Mouse (Mus musculus) stomach, embryonic 14.5 days (tissue): Measurements from ENCODE around the gene 2310039H08Rik. TPM values are rescaled to one million over a fixed set of nuclear protein-coding genes. Genes with fewer than 3 reads are reported as not detected.
"Not testable (repeated sequence)": the region's sequence is repeated elsewhere in the genome, so short reads cannot be mapped to it uniquely, and the experiment has no call there.

Source experiments
- ATAC-seq: fragments of 200-750 bp; cut with Nextera tagmentation; 2 replicates; pipeline ENCODE4 v1.8.0; 2017; ENCODE audit warnings: low read depth, moderate TSS enrichment; ENCODE audit not compliant: insufficient number of reproducible peaks, insufficient read depth, low FRiP score
- H3K27ac ChIP-seq: fragments of 300-500 bp; sonication (generic); 2 replicates; pipeline ENCODE4 v1.5.1; 2014; ENCODE audit warnings: mild to moderate bottlenecking, low read length, moderate library complexity, mixed read lengths
- H3K27me3 ChIP-seq: fragments of 300-500 bp; sonication (generic); 2 replicates; pipeline ENCODE4 v1.6.1; 2014; ENCODE audit warnings: low read length, control low read depth, mixed read lengths; ENCODE audit not compliant: control insufficient read depth, insufficient read depth
- H3K36me3 ChIP-seq: fragments of 300-500 bp; sonication (generic); 2 replicates; pipeline ENCODE4 v1.6.1; 2014; ENCODE audit warnings: mild to moderate bottlenecking, control low read depth, low read length, moderate library complexity, mixed read lengths; ENCODE audit not compliant: control insufficient read depth, insufficient read depth
- H3K4me1 ChIP-seq: fragments of 300-500 bp; sonication (generic); 2 replicates; pipeline ENCODE4 v1.6.1; 2014; ENCODE audit warnings: low read length, control low read depth, mixed read lengths; ENCODE audit not compliant: control insufficient read depth, insufficient read depth
- H3K4me2 ChIP-seq: fragments of 300-500 bp; sonication (generic); replicated peaks from 2 replicates; pipeline ENCODE4 v1.6.1; 2014; ENCODE audit warnings: low read depth, low read length, control low read depth
- H3K4me3 ChIP-seq: fragments of 300-500 bp; sonication (generic); 2 replicates; pipeline ENCODE4 v1.5.1; 2014; ENCODE audit warnings: low read depth, low read length, control low read depth
- H3K9ac ChIP-seq: fragments of 300-500 bp; sonication (generic); replicated peaks from 2 replicates; pipeline ENCODE4 v1.6.1; 2014; ENCODE audit warnings: low read depth, mild to moderate bottlenecking, control low read depth, low read length, moderate library complexity, mixed read lengths
- H3K9me3 ChIP-seq: fragments of 300-500 bp; sonication (generic); 2 replicates; pipeline ENCODE4 v1.6.1; 2016; ENCODE audit warnings: low read depth, low read length, control low read depth; ENCODE audit not compliant: control insufficient read depth
- WGBS: fragments of 180-500 bp; shearing (Covaris S2); extraction: QIAGEN DNeasy Blood & Tissue Kit; methylation state at CpG from one replicate; pipeline ENCODE4 v1.1.7; 2014; 5-methylcytosine and 5-hydroxymethylcytosine counted together
- polyA plus RNA-seq: library from polyadenylated mRNA; unstranded; fragments of >200 nt; fragmentation: Nextera tagmentation; extraction: Ambion mirVana; gene quantifications from 2 replicates; pipeline ENCODE4 v1.2.1, GENCODE M21; 2014

2310039H08Rik gene
- polyA plus RNA-seq, 1 experiment from 2014 or later: 79.1 TPM

DNA sequence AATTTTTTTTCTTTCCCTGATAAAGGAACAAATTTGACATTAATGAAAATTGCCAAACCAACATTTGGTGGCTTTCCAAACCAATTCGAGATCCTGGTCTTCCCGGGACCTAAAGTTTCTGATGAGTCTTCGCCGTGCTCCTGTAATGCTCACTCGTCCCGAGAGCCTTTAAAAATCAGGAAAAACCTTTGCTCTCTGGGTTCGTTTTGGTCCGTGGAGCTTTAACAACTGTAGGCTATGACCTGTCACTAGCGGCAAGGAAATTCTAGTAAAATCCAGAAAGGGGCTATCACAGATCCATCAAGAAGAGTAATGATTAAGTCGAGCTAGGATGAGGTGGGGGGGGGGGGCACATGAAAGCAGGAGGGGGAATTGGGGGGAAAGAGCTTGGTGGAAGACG, 9.4 kb downstream of the 2310039H08Rik start:
- H3K27ac ChIP-seq: peak overlapping the region; percentile 79; the same call in 1 of the 2 replicates
- H3K4me1 ChIP-seq: peaks cover 6% of the 10 kb centered on the region; the same call in 1 of the 2 replicates
- WGBS: 2% methylated on average over 11 of the region's 11 CpGs
- no peak; the same call in 1 of the 2 replicates for ATAC-seq
- no peaks in the 10 kb centered on the region for H3K9me3 ChIP-seq
- H3K36me3 ChIP-seq: peaks cover 39% of the 10 kb centered on the region
- H3K9ac ChIP-seq: peak overlapping the region; percentile 49
- H3K27me3 ChIP-seq: no peaks in the 10 kb centered on the region
- peak overlapping the region; percentile 63 for H3K4me3 ChIP-seq
- peak overlapping the region; percentile 64 for H3K4me2 ChIP-seq

DNA sequence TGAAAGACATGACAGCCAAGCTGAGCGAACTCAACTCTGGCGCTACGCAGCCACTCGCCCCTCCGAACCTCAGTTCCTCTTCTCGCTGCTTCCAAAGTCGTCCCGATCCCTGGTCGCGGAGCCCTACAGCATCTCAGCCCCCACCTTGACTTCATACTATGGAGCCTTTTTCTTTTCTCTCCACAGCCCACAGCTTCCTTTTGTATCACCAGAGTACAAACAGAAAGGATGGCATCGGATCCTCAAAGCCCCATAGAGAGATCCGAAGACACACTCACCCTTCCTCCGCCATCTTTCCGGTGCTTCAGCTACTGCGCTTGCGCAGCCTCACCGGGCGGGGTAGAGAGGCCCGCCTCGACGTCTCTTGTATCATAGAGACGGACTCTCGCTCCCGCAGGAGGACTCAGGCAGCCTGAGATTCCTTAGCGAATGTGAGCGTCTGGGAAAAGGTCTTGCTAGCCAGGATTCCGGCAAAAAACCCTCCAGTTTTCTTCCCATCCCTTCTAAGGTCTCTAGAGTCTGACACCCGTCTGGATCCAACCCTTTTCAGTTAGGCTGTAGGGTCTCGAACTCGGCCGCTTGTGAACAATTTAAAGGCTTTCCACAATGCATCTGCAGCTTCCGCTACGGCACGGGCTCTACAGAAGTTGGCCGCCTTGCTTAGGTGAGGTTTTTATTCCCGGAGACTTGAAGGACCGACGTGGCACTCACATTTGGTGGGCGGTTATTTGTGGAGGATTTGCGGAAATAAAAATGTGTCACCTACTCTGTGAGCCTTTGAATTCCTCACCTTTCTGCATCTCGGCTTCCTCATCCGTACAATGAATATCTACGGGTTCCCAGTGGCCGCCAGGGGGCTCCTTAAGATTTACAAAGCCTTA, 10.1 kb downstream of the 2310039H08Rik start, which contains the start of gene Rpl7l1:
TSS of gene Rpl7l1 (minus strand) at position 332 of the 881 bp plus-strand sequence.
- under 1% methylated on average over 44 of the region's 44 CpGs for WGBS

DNA sequence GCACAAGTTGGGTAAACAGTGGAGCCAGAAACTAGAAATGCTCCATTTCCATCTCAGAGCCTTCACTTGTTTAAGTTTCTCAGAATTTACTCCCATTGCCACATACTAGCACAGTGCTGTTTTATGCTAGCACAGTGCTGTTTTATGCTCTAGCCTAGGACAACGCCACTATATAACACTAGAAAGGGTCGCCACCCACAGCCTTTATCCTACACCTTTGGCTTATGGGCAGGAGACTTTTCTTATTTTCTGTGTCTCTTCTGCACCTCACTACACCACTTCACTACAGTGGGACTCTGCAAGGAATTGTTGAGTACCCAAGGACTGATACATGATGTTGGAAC, 10.8 kb downstream of the 2310039H08Rik start:
- 80% methylated on average over 2 of the region's 2 CpGs for whole genome bisulfite sequencing

More for the DNA sequence above, 10.1 kb downstream of the 2310039H08Rik start, which contains the start of gene Rpl7l1:
- H3K27ac ChIP-seq: peak within 1 kb of the TSS; percentile 79
- ATAC-seq: peak; percentile 95
- H3K4me3 ChIP-seq: peak within 1 kb of the TSS; percentile 63
- H3K9ac ChIP-seq: peak within 1 kb of the TSS; percentile 49
- H3K9me3 ChIP-seq: no peaks in the 10 kb centered on the region
- peaks cover 33% of the 10 kb centered on the region for H3K36me3 ChIP-seq
- peaks cover 6% of the 10 kb centered on the region; the same call in 1 of the 2 replicates for H3K4me1 ChIP-seq
- H3K4me2 ChIP-seq: peak within 1 kb of the TSS; percentile 64
- H3K27me3 ChIP-seq: no peaks in the 10 kb centered on the region

DNA sequence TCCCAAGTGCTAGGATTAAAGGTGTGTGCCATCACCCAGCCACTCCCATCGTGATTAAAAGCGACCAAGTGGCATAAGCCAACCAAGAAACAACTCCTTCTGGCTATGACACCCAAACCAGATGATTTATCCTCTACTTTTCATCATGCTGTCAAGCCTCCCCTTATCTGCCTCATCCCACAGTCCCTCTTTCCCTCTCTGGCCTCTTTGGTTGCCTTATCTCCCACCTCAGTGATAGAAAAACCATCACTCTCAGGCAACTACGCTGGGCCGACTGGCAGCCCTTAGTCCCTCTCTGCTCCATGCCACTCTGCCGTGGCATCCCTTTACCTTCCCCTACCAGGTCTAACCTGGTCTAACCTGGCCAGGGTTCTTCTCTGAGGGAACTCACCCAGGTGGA, 14.5 kb downstream of the 2310039H08Rik start:
- H3K27me3 ChIP-seq: no peaks in the 10 kb centered on the region
- ATAC-seq: no peak
- no peak overlapping the region for H3K9ac ChIP-seq
- H3K9me3 ChIP-seq: no peaks in the 10 kb centered on the region
- H3K4me1 ChIP-seq: no peaks in the 10 kb centered on the region
- H3K4me3 ChIP-seq: no peak overlapping the region
- no peak overlapping the region for H3K27ac ChIP-seq
- WGBS: 81% methylated on average over 5 of the region's 5 CpGs
- no peaks in the 10 kb centered on the region for H3K36me3 ChIP-seq
- no peak overlapping the region for H3K4me2 ChIP-seq

More for the DNA sequence above, 10.8 kb downstream of the 2310039H08Rik start:
- peaks cover 6% of the 10 kb centered on the region; the same call in 1 of the 2 replicates for H3K4me1 ChIP-seq
- no peaks in the 10 kb centered on the region for H3K27me3 ChIP-seq
- no peaks in the 10 kb centered on the region for H3K9me3 ChIP-seq
- H3K9ac ChIP-seq: no peak overlapping the region
- peaks cover 27% of the 10 kb centered on the region for H3K36me3 ChIP-seq
- ATAC-seq: no peak
- peak overlapping the region; percentile 64 for H3K4me2 ChIP-seq
- peak overlapping the region; percentile 79; the same call in 1 of the 2 replicates for H3K27ac ChIP-seq
- H3K4me3 ChIP-seq: peak overlapping the region; percentile 63

DNA sequence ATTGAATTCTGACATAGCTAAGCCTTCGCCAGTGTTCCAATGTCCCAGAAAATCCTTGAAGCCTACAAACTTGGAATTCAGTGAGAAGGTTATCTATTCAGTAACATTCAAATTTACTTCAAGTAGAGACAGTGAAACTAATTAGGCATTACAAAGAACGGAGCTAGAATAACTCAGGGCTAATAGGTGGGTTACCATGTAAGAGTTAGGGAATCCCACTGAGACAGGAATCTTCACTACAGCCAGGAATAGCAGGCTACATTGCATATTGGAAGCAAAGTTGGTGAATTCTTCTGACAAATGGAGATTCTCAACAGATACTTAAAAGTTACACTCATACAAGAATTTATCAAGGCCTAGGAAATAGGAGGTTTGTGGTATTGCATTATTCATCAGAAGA, 15.5 kb downstream of the 2310039H08Rik start:
- H3K9ac ChIP-seq, ATAC-seq, H3K36me3 ChIP-seq, H3K4me1 ChIP-seq, H3K9me3 ChIP-seq, H3K4me2 ChIP-seq, H3K4me3 ChIP-seq, H3K27ac ChIP-seq, H3K27me3 ChIP-seq: not testable (repeated sequence)
- WGBS: 60% methylated on average over 2 of the region's 2 CpGs

DNA sequence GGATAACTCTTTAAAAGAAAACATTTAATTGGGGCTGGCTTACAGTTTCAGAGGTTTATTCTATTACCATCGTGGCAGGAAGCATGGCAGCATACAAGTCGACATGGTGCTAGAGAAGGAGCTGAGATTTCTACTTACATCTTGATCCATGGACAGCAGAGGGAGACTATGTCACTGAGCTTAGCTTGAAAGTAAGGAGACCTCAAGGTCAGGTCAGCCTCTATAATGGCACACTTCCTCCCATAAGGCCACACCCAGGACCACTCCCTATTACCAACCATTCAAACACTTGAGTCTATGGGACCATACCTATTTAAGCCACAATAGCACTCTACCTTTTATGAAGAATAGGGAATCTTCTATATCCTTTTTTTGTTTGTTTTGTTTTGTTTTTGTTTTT, 20.5 kb downstream of the 2310039H08Rik start:
- H3K9ac ChIP-seq: no peak overlapping the region
- H3K27ac ChIP-seq: no peak overlapping the region
- H3K4me1 ChIP-seq: no peaks in the 10 kb centered on the region
- no peak overlapping the region for H3K4me2 ChIP-seq
- 80% methylated on average over 2 of the region's 2 CpGs for WGBS
- H3K4me3 ChIP-seq: no peak overlapping the region
- H3K36me3 ChIP-seq: no peaks in the 10 kb centered on the region
- ATAC-seq: no peak
- no peaks in the 10 kb centered on the region for H3K27me3 ChIP-seq
- H3K9me3 ChIP-seq: no peaks in the 10 kb centered on the region

DNA sequence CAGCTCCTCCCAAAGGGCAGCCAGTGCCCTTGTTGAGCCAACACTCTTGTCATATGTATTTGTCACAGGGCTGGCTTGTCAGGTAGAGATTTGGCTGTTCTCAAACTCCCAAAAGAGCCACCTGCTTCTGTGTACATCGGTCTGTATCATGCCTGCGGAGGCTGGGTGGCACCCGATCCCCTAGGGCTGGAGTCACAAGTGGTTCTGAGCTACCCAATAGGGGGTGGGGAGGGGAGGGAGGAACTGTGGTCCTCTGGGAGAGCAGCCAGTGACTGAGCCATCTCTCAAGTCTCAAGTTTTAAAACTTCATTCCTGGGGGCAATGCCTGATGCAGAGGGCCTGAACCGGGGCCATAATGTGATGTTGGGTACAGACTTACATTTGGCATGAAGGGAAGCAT, 24.3 kb downstream of the 2310039H08Rik start:
- Histone ChIP-seq H3K4me3 (no peak overlapping the region), H3K9me3 (no peaks in the 10 kb centered on the region), H3K27ac (no peak overlapping the region), H3K9ac (no peak overlapping the region), H3K4me2 (no peak overlapping the region), H3K27me3 (no peaks in the 10 kb centered on the region), H3K4me1 (no peaks in the 10 kb centered on the region), H3K36me3 (peaks cover 20% of the 10 kb centered on the region)
- 84% methylated on average over 4 of the region's 4 CpGs for WGBS
- ATAC-seq: no peak

DNA sequence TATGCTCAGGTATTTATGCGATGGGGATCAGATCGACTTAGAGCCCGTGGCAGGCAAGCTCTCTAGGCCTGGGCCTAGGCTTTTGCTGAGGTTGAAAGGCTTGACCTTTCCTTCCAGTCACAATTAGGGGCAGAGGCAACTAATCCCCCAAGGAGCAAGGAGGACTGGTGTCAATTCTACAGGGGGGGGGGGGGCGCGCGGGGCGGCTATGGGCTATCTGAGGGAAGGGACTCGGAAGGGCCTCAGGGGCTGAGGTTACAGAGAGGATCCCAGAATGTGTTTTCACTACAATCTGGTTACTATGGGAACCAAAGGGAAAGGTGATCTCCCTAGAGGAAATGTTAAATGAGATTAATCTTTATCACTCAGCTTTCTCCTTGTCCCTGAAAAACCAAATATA, 25.0 kb downstream of the 2310039H08Rik start:
- H3K36me3 ChIP-seq: peaks cover 21% of the 10 kb centered on the region
- H3K27me3 ChIP-seq: no peaks in the 10 kb centered on the region
- ATAC-seq: no peak
- WGBS: 40% methylated on average over 8 of the region's 8 CpGs
- H3K4me1 ChIP-seq: no peaks in the 10 kb centered on the region
- no peak overlapping the region for H3K4me3 ChIP-seq
- no peak overlapping the region for H3K9ac ChIP-seq
- H3K27ac ChIP-seq: no peak overlapping the region
- H3K9me3 ChIP-seq: no peaks in the 10 kb centered on the region
- H3K4me2 ChIP-seq: no peak overlapping the region
